27 mouse cellular contexts compared by ENCODE assay signal in genomic region chr10:13521857-13522256, GRCm38 (mm10). TPM values are rescaled to one million over a fixed set of nuclear protein-coding genes. Genes with fewer than 3 reads are reported as not detected.
A peak's percentile ranks its signal among the peaks of the same experiment; 100 is the strongest.
DNase-seq lines count a peak whose midpoint lies in the region; ATAC-seq lines count a peak whose summit lies in the region.
"Had no signal": no experiment of that assay in that cellular context is flagged by ENCODE, and none has a peak within 500 bp of the region (broad histone marks: within the 10 kb centered on the region; RNA-seq: fewer than 3 reads in every experiment).

No protein-coding gene starts in this region.

- H3K9ac ChIP-seq in liver, embryonic 13.5 days = no peak overlapping the region
- no peak overlapping the region for H3K9ac ChIP-seq in forebrain, embryonic 15.5 days (replicated peaks)
- H3K9ac ChIP-seq: heart, embryonic 12.5 days; hindbrain, embryonic 12.5 days; limb, embryonic 13.5 days; lung, embryonic 15.5 days; midbrain, embryonic 15.5 days; neural tube, embryonic 13.5 days had no signal

- no peak overlapping the region for H3K4me3 ChIP-seq in liver, embryonic 13.5 days (replicated peaks)
- H3K4me3 ChIP-seq in forebrain, embryonic 15.5 days = no peak overlapping the region
- H3K4me3 ChIP-seq: embryonic facial prominence, embryonic 10.5 days; heart, embryonic 12.5 days; hindbrain, embryonic 12.5 days; limb, embryonic 13.5 days; lung, embryonic 15.5 days; midbrain, embryonic 15.5 days; myocyte; neural tube, embryonic 13.5 days had no signal

- peak; percentile 98 for ATAC-seq in liver, embryonic 13.5 days (ENCODE audit: low read depth)
- ATAC-seq in forebrain, embryonic 15.5 days (replicated peaks) = no peak
- ATAC-seq: forebrain, embryonic 16.5 days; intestine, postnatal 0 days; midbrain, embryonic 15.5 days had no signal

- H3K9me3 ChIP-seq in liver, embryonic 13.5 days (replicated peaks) = no peaks in the 10 kb centered on the region
- no peaks in the 10 kb centered on the region for H3K9me3 ChIP-seq in forebrain, embryonic 15.5 days
- H3K9me3 ChIP-seq: embryonic facial prominence, embryonic 10.5 days; heart, embryonic 12.5 days; hindbrain, embryonic 12.5 days; limb, embryonic 13.5 days; lung, embryonic 15.5 days; midbrain, embryonic 15.5 days; neural tube, embryonic 13.5 days had no signal

- H3K27me3 ChIP-seq in liver, embryonic 13.5 days = no peaks in the 10 kb centered on the region
- H3K27me3 ChIP-seq in forebrain, embryonic 15.5 days = no peaks in the 10 kb centered on the region
- H3K27me3 ChIP-seq: heart, embryonic 12.5 days; hindbrain, embryonic 12.5 days; limb, embryonic 13.5 days; lung, embryonic 15.5 days; midbrain, embryonic 15.5 days; neural tube, embryonic 13.5 days had no signal

- WGBS in liver, embryonic 13.5 days (ENCODE audit: insufficient replicate concordance) = 29% methylated on average over 4 of the region's 4 CpGs
- WGBS in forebrain, embryonic 15.5 days = 85% methylated on average over 4 of the region's 4 CpGs

- intact Hi-C loops in left cerebral cortex, postnatal 14 days (cut with DNase I) = no loop called here

- H3K27ac ChIP-seq in liver, embryonic 13.5 days = peak overlapping the region; percentile 32
- H3K27ac ChIP-seq in forebrain, embryonic 15.5 days (replicated peaks) = no peak overlapping the region
- H3K27ac ChIP-seq: embryonic facial prominence, embryonic 10.5 days; hindbrain, embryonic 12.5 days; limb, embryonic 13.5 days; lung, embryonic 15.5 days; midbrain, embryonic 15.5 days; neural tube, embryonic 13.5 days had no signal

- H3K4me1 ChIP-seq in liver, embryonic 13.5 days (replicated peaks) = peaks cover 28% of the 10 kb centered on the region
- no peaks in the 10 kb centered on the region for H3K4me1 ChIP-seq in forebrain, embryonic 15.5 days
- H3K4me1 ChIP-seq: embryonic facial prominence, embryonic 10.5 days; heart, embryonic 12.5 days; hindbrain, embryonic 12.5 days; limb, embryonic 13.5 days; lung, embryonic 15.5 days; midbrain, embryonic 15.5 days; neural tube, embryonic 13.5 days had no signal

- peak overlapping the region; percentile 11; the same call in 1 of the 2 replicates for H3K4me2 ChIP-seq in liver, embryonic 13.5 days
- no peak overlapping the region for H3K4me2 ChIP-seq in forebrain, embryonic 15.5 days (replicated peaks)
- H3K4me2 ChIP-seq: heart, embryonic 12.5 days; hindbrain, embryonic 12.5 days; limb, embryonic 13.5 days; lung, embryonic 15.5 days; midbrain, embryonic 15.5 days; neural tube, embryonic 13.5 days had no signal

- no peaks in the 10 kb centered on the region for H3K36me3 ChIP-seq in liver, embryonic 13.5 days
- peaks cover 5% of the 10 kb centered on the region; the same call in 1 of the 2 replicates for H3K36me3 ChIP-seq in forebrain, embryonic 15.5 days
- H3K36me3 ChIP-seq: hindbrain, embryonic 12.5 days had no signal

- DNase-seq in c-Kit-positive CD71-positive TER-119-positive erythroid progenitor cells, embryonic 14.5 days (ENCODE audit: low spot score) = peak; percentile 61
- peak; percentile 49 for DNase-seq in liver, embryonic 13.5 days
- peak; percentile 11 for DNase-seq in lung, postnatal 14 days
- DNase-seq in kidney, postnatal 4 days = no peak
- DNase-seq in left cerebral cortex, postnatal 14 days (ENCODE audit: low spot score in 2 of 2) = no peak
- DNase-seq in frontal cortex, postnatal 14 days (ENCODE audit: low spot score in 2 of 2) = no peak
- DNase-seq: adrenal gland, postnatal 25 days; cerebellum, adult 11-12 months; cerebellum, postnatal 10 days; gastrocnemius, postnatal 14 days; heart, adult 18-20 months; heart, postnatal 10 days; layer of hippocampus, postnatal 36 days; retina, postnatal 1 day; right cerebral cortex, postnatal 25 days; thymus, postnatal 14 days had no signal

RNA-seq across cellular contexts. Expression of gene Fuca2, which starts 22.5 kb away (rescaled TPM):
- polyA plus RNA-seq in liver, embryonic 13.5 days (2015; fragmentation: Nextera tagmentation; extraction: Ambion mirVana) = 60.9 and 69.7 TPM in 2 replicates
- polyA plus RNA-seq in forebrain, embryonic 15.5 days (2015; fragmentation: Nextera tagmentation; extraction: Ambion mirVana) = 19.7 and 21.8 TPM in 2 replicates
- total RNA-seq in left cerebral cortex, postnatal 14 days (2021) = 10 to 100 TPM; 36.0 to 44.8 TPM

RNA-seq across cellular contexts. Expression of gene Adat2, which starts 30.8 kb away (rescaled TPM):
- polyA plus RNA-seq in liver, embryonic 13.5 days (2015; fragmentation: Nextera tagmentation; extraction: Ambion mirVana) = 3.5 and 3.7 TPM in 2 replicates
- 2.0 and 2.2 TPM in 2 replicates for polyA plus RNA-seq in forebrain, embryonic 15.5 days (2015; fragmentation: Nextera tagmentation; extraction: Ambion mirVana)
- 1 to 10 TPM; 7.8 to 8.0 TPM for total RNA-seq in left cerebral cortex, postnatal 14 days (2021)

RNA-seq across cellular contexts. Expression of gene Pex3, which starts 31.1 kb away (rescaled TPM):
- 10.3 and 12.4 TPM in 2 replicates for polyA plus RNA-seq in liver, embryonic 13.5 days (2015; fragmentation: Nextera tagmentation; extraction: Ambion mirVana)
- 29.3 and 30.7 TPM in 2 replicates for polyA plus RNA-seq in forebrain, embryonic 15.5 days (2015; fragmentation: Nextera tagmentation; extraction: Ambion mirVana)
- total RNA-seq in left cerebral cortex, postnatal 14 days (2021) = 10 to 100 TPM; 22.7 to 29.1 TPM

RNA-seq across cellular contexts. Expression of gene Phactr2, which starts 47.6 kb away (rescaled TPM):
- 5.3 and 5.9 TPM in 2 replicates for polyA plus RNA-seq in liver, embryonic 13.5 days (2015; fragmentation: Nextera tagmentation; extraction: Ambion mirVana)
- 8.4 TPM in 2 replicates for polyA plus RNA-seq in forebrain, embryonic 15.5 days (2015; fragmentation: Nextera tagmentation; extraction: Ambion mirVana)
- 10 to 100 TPM; 15.9 to 18.8 TPM for total RNA-seq in left cerebral cortex, postnatal 14 days (2021)
- polyA plus RNA-seq: myocyte had no signal

Comparison
In these comparisons a context has a peak if more than half of its experiments do, and no peak if none do; other contexts are left out.
1. DNase-seq: peak in c-Kit-positive CD71-positive TER-119-positive erythroid progenitor cells, embryonic 14.5 days (single experiment), liver, embryonic 13.5 days (single experiment) and lung, postnatal 14 days (single experiment); none in kidney, postnatal 4 days (0 of 2), left cerebral cortex, postnatal 14 days (0 of 2) and frontal cortex, postnatal 14 days (0 of 2).